Mouse (Mus musculus) liver, embryonic 14 days (tissue): ENCODE data around the gene Ms4a3. TPM values are rescaled to one million over a fixed set of nuclear protein-coding genes. Genes with fewer than 3 reads are reported as not detected.

Source experiments
- polyA plus RNA-seq: library from polyadenylated mRNA; depleted of rRNA; stranded (reverse); fragments of >200 nt; gene quantifications from 2 replicates; pipeline ENCODE4 v1.2.3, GENCODE M21; 2012; rRNA removed

Gene Ms4a3
- polyA plus RNA-seq: 11.5 and 18.1 TPM in 2 replicates

GRCm38 (mm10) chr19:11640732-11641131 is at the start of gene Ms4a3:
Gene Ms4a3, minus strand, starts transcription at chr19:11640851.

GRCm38 (mm10) chr19:11660459-11660858 is 19.8 kb upstream of the Ms4a3 start, which contains the start of gene Oosp2:
Gene Oosp2, minus strand, starts transcription at chr19:11660559.

GRCm38 (mm10) chr19:11623551-11623950 is 17.1 kb downstream of the Ms4a3 start, which contains the start of gene Ms4a2:
Gene Ms4a2, minus strand, starts transcription at chr19:11623719.

GRCm38 (mm10) chr19:11604603-11605002 is 36.0 kb downstream of the Ms4a3 start, which contains the start of gene Ms4a6d:
Gene Ms4a6d, minus strand, starts transcription at chr19:11604849.

Other genes starting within 250 kb of the Ms4a3 start
- 0.43 and 0.91 TPM in 2 replicates for gene Ms4a4c, start 236.1 kb downstream of the Ms4a3 start, polyA plus RNA-seq
- gene Ms4a4b, start 197.3 kb downstream of the Ms4a3 start, polyA plus RNA-seq: 0.23 TPM in 2 replicates
- gene Ms4a6c, start 171.5 kb downstream of the Ms4a3 start, polyA plus RNA-seq: 4.0 and 5.7 TPM in 2 replicates
- 0.07 and 0.09 TPM in 2 replicates for gene Gm8369, start 154.9 kb downstream of the Ms4a3 start, polyA plus RNA-seq
- gene Ms4a6b, start 124.3 kb downstream of the Ms4a3 start, polyA plus RNA-seq: 1.1 and 1.7 TPM in 2 replicates
- gene Ms4a4d, start 104.0 kb downstream of the Ms4a3 start, polyA plus RNA-seq: 0.08 and 0.09 TPM in 2 replicates
- 2.1 and 2.8 TPM in 2 replicates for gene Ms4a6d, start 36.0 kb downstream of the Ms4a3 start, polyA plus RNA-seq
- 0.63 and 0.89 TPM in 2 replicates for gene Ms4a2, start 17.1 kb downstream of the Ms4a3 start, polyA plus RNA-seq
- 0.07 and 0.08 TPM in 2 replicates for gene Oosp2, start 19.7 kb upstream of the Ms4a3 start, polyA plus RNA-seq
- gene Oosp1, start 50.3 kb upstream of the Ms4a3 start, polyA plus RNA-seq: 0.07 and 0.09 TPM in 2 replicates
- gene Oosp3, start 56.2 kb upstream of the Ms4a3 start, polyA plus RNA-seq: not detected in 2 replicates
- 0.02 and 0.03 TPM in 2 replicates for gene Gif, start 106.7 kb upstream of the Ms4a3 start, polyA plus RNA-seq
- gene Mrpl16, start 129.5 kb upstream of the Ms4a3 start, polyA plus RNA-seq: 30.4 and 31.5 TPM in 2 replicates
- 0.71 and 0.75 TPM in 2 replicates for gene Stx3, start 178.6 kb upstream of the Ms4a3 start, polyA plus RNA-seq
- not detected in 2 replicates for gene Olfr1417, start 198.4 kb upstream of the Ms4a3 start, polyA plus RNA-seq
- gene Olfr1418, start 220.2 kb upstream of the Ms4a3 start, polyA plus RNA-seq: not detected in 2 replicates
- gene Olfr1419, start 234.3 kb upstream of the Ms4a3 start, polyA plus RNA-seq: not detected in 2 replicates
- gene Olfr1420, start 245.7 kb upstream of the Ms4a3 start, polyA plus RNA-seq: not detected in 2 replicates